Mouse (Mus musculus): Measurements from ENCODE around the gene Ppia.

DNA sequence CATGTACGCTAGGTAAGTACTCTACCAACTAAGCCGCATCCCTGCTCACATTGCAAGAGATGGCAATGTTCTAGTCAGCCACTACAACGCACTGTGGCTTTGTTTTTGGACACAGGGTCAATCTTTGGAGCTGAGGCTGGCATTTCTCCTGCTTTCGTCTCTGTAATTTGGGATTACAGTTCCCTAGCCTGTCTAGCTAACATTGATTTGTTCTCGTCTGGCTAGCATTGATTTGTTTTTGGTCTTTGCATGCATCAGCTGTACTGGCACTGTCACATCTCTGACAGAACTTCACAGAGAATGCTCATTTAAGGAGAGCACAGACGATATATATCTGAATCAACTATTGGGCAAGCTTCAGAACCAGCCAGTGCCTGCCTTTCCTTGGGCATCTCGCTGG, 14.9 kb downstream of the Ppia start:
- no peak for TF ChIP-seq GATA1 (IDR thresholded peaks at IDR 0.05; ENCODE audit: borderline replicate concordance, low read length)
- no peak for TF ChIP-seq FLI1 (IDR thresholded peaks at IDR 0.05; ENCODE audit: low read length)
